Mouse (Mus musculus) stomach, postnatal 0 days (tissue): Measurements from ENCODE around the gene Klhl9. TPM values are rescaled to one million over a fixed set of nuclear protein-coding genes. Genes with fewer than 3 reads are reported as not detected.

Source experiments
- ATAC-seq: fragments of 200-750 bp; cut with Nextera tagmentation; 2 replicates; pipeline ENCODE4 v1.8.0; 2017; ENCODE audit not compliant: low FRiP score, low TSS enrichment
- DNase-seq: peaks from one replicate; pipeline ENCODE4 v3.0.0-alpha.2; 2016; ENCODE audit warnings: low spot score
- H3K27ac ChIP-seq: fragments of 300-500 bp; sonication (generic); replicated peaks from 2 replicates; pipeline ENCODE4 v1.5.1; 2014; ENCODE audit warnings: mild to moderate bottlenecking, control low read depth
- H3K27me3 ChIP-seq: fragments of 300-500 bp; sonication (generic); 2 replicates; pipeline ENCODE4 v1.6.1; 2014; ENCODE audit warnings: low read length; ENCODE audit not compliant: control insufficient read depth, insufficient read depth
- H3K36me3 ChIP-seq: fragments of 300-500 bp; sonication (generic); 2 replicates; pipeline ENCODE4 v1.6.1; 2014; ENCODE audit warnings: low read length, mixed read lengths; ENCODE audit not compliant: control insufficient read depth, insufficient read depth
- H3K4me1 ChIP-seq: fragments of 300-500 bp; sonication (generic); replicated peaks from 2 replicates; pipeline ENCODE4 v1.6.1; 2014; ENCODE audit warnings: antibody characterized with exemption; ENCODE audit not compliant: control insufficient read depth, insufficient read depth
- H3K4me2 ChIP-seq: fragments of 300-500 bp; sonication (generic); replicated peaks from 2 replicates; pipeline ENCODE4 v1.6.1; 2014; ENCODE audit warnings: low read depth, mild to moderate bottlenecking, control low read depth, moderate library complexity
- H3K4me3 ChIP-seq: fragments of 300-500 bp; sonication (generic); 2 replicates; pipeline ENCODE4 v1.5.1; 2014; ENCODE audit warnings: low read depth, low read length, control low read depth
- H3K9ac ChIP-seq: fragments of 300-500 bp; sonication (generic); 2 replicates; pipeline ENCODE4 v1.6.1; 2014; ENCODE audit warnings: mild to moderate bottlenecking, low read length, control low read depth, mixed read lengths
- H3K9me3 ChIP-seq: fragments of 300-500 bp; sonication (generic); 2 replicates; pipeline ENCODE4 v1.6.1; 2016; ENCODE audit warnings: low read length; ENCODE audit not compliant: control insufficient read depth
- CTCF ChIP-seq: IDR thresholded peaks from 2 replicates; pipeline ENCODE4 v1.5.1; 2016; ENCODE audit warnings: antibody characterized with exemption, low read depth, mild to moderate bottlenecking, moderate library complexity
- EP300 ChIP-seq: optimal IDR thresholded peaks from 2 replicates; pipeline ENCODE3; 2016; ENCODE audit warnings: antibody characterized with exemption
- WGBS: fragments of 180-500 bp; shearing (Covaris S2); extraction: QIAGEN DNeasy Blood & Tissue Kit; methylation state at CpG from one replicate; pipeline ENCODE4 v1.1.7; 2014; 5-methylcytosine and 5-hydroxymethylcytosine counted together
- polyA plus RNA-seq: library from polyadenylated mRNA; unstranded; fragments of >200 nt; fragmentation: Nextera tagmentation; extraction: Ambion mirVana; gene quantifications from 2 replicates; pipeline ENCODE4 v1.2.1, GENCODE M21; 2015

The Klhl9 gene
- polyA plus RNA-seq, 1 experiment from 2014 or later, result 40.6 TPM

- WGBS, result 66% methylated on average over 1 of the region's 1 CpGs
- ATAC-seq, result no peak
- no peak overlapping the region for H3K4me2 ChIP-seq
Observed at GRCm38 (mm10) chr4:88692537-88692936, 29.7 kb downstream of the Klhl9 start.

GRCm38 (mm10) chr4:88691259-88691658 lies 31.0 kb downstream of the Klhl9 start, which contains the start of gene Ifnab:
TSS of gene Ifnab (minus strand) at chr4:88691359.
- no peak within 1 kb of the TSS for H3K27ac ChIP-seq
- ATAC-seq (no peak), DNase-seq (no peak)
- no peak within 1 kb of the TSS for H3K4me3 ChIP-seq
- H3K4me1 ChIP-seq, result no peaks in the 10 kb centered on the region
- no peak within 1 kb of the TSS for H3K9ac ChIP-seq
- H3K36me3 ChIP-seq, result no peaks in the 10 kb centered on the region
- WGBS, result 61% methylated on average over 2 of the region's 2 CpGs
- TF ChIP-seq EP300, result no peak
- no peak for TF ChIP-seq CTCF
- no peaks in the 10 kb centered on the region for H3K27me3 ChIP-seq
- H3K4me2 ChIP-seq, result no peak within 1 kb of the TSS
- H3K9me3 ChIP-seq, result no peaks in the 10 kb centered on the region

More at GRCm38 (mm10) chr4:88692537-88692936, 29.7 kb downstream of the Klhl9 start:
- H3K4me1 ChIP-seq, result no peaks in the 10 kb centered on the region
- no peaks in the 10 kb centered on the region for H3K36me3 ChIP-seq
- no peak overlapping the region for H3K4me3 ChIP-seq
- no peak overlapping the region for H3K9ac ChIP-seq
- H3K27ac ChIP-seq, result no peak overlapping the region
- TF ChIP-seq CTCF, result no peak
- no peak for DNase-seq
- no peaks in the 10 kb centered on the region for H3K27me3 ChIP-seq
- H3K9me3 ChIP-seq, result no peaks in the 10 kb centered on the region

GRCm38 (mm10) chr4:88683812-88684211 lies 38.5 kb downstream of the Klhl9 start, which contains the start of gene Ifna2:
TSS of gene Ifna2 (minus strand) at chr4:88683912.
- no peak within 1 kb of the TSS for H3K27ac ChIP-seq
- 77% methylated on average over 1 of the region's 1 CpGs for WGBS
- no peaks in the 10 kb centered on the region for H3K4me1 ChIP-seq
- no peak within 1 kb of the TSS for H3K4me3 ChIP-seq
- no peak within 1 kb of the TSS for H3K9ac ChIP-seq
- no peaks in the 10 kb centered on the region for H3K9me3 ChIP-seq
- TF ChIP-seq EP300 (no peak), CTCF (no peak)
- DNase-seq (no peak), ATAC-seq (no peak)
- no peaks in the 10 kb centered on the region for H3K36me3 ChIP-seq
- no peaks in the 10 kb centered on the region for H3K27me3 ChIP-seq
- H3K4me2 ChIP-seq, result no peak within 1 kb of the TSS

- H3K4me1 ChIP-seq, result no peaks in the 10 kb centered on the region
- WGBS, result 31% methylated on average over 3 of the region's 3 CpGs
- H3K9ac ChIP-seq, result no peak overlapping the region
- ATAC-seq (no peak), DNase-seq (no peak)
- no peak overlapping the region for H3K27ac ChIP-seq
- H3K4me3 ChIP-seq, result no peak overlapping the region
- H3K36me3 ChIP-seq, result no peaks in the 10 kb centered on the region
- no peaks in the 10 kb centered on the region for H3K9me3 ChIP-seq
- no peak overlapping the region for H3K4me2 ChIP-seq
- TF ChIP-seq EP300 (no peak), CTCF (no peak)
- H3K27me3 ChIP-seq, result no peaks in the 10 kb centered on the region
Observed at GRCm38 (mm10) chr4:88681353-88681752, 40.9 kb downstream of the Klhl9 start.

- Histone ChIP-seq H3K36me3 (no peaks in the 10 kb centered on the region), H3K4me2 (no peak overlapping the region)
- 38% methylated on average over 8 of the region's 8 CpGs for WGBS
Observed at GRCm38 (mm10) chr4:88680362-88680761, 41.9 kb downstream of the Klhl9 start.

GRCm38 (mm10) chr4:88676824-88677223 lies 45.4 kb downstream of the Klhl9 start, which contains the start of gene Ifna16:
TSS of gene Ifna16 (minus strand) at chr4:88676924.
- no peaks in the 10 kb centered on the region for H3K9me3 ChIP-seq
- DNase-seq, result no peak
- ATAC-seq, result no peak
- no peaks in the 10 kb centered on the region for H3K27me3 ChIP-seq
- no peak within 1 kb of the TSS for H3K27ac ChIP-seq
- no peak within 1 kb of the TSS for H3K4me2 ChIP-seq
- TF ChIP-seq CTCF (no peak), EP300 (no peak)
- H3K4me3 ChIP-seq, result no peak within 1 kb of the TSS
- H3K36me3 ChIP-seq, result no peaks in the 10 kb centered on the region
- H3K4me1 ChIP-seq, result no peaks in the 10 kb centered on the region
- WGBS, result 80% methylated on average over 1 of the region's 1 CpGs
- H3K9ac ChIP-seq, result no peak within 1 kb of the TSS

More at GRCm38 (mm10) chr4:88680362-88680761, 41.9 kb downstream of the Klhl9 start:
- no peaks in the 10 kb centered on the region for H3K4me1 ChIP-seq
- peak; percentile 30 for DNase-seq
- no peak overlapping the region for H3K9ac ChIP-seq
- H3K27me3 ChIP-seq, result no peaks in the 10 kb centered on the region
- H3K4me3 ChIP-seq, result no peak overlapping the region
- TF ChIP-seq CTCF, result peak; percentile 74
- no peak for TF ChIP-seq EP300
- no peak overlapping the region for H3K27ac ChIP-seq
- no peak for ATAC-seq
- no peaks in the 10 kb centered on the region for H3K9me3 ChIP-seq

Other genes with a start within 250 kb of the Klhl9 start
- gene Ifnb1, start 199.7 kb downstream of the Klhl9 start, polyA plus RNA-seq, result not detected in 2 replicates
- not detected in 2 replicates for gene Ifna15, start 164.2 kb downstream of the Klhl9 start, polyA plus RNA-seq
- gene Ifna14, start 150.7 kb downstream of the Klhl9 start, polyA plus RNA-seq, result not detected in 2 replicates
- not detected in 2 replicates for gene Ifna9, start 130.1 kb downstream of the Klhl9 start, polyA plus RNA-seq
- not detected in 2 replicates for gene Ifna12, start 119.1 kb downstream of the Klhl9 start, polyA plus RNA-seq
- not detected in 2 replicates for gene C87499, start 88.1 kb downstream of the Klhl9 start, polyA plus RNA-seq
- not detected in 2 replicates for gene Ifna13, start 78.0 kb downstream of the Klhl9 start, polyA plus RNA-seq
- not detected in 2 replicates for gene Ifna16, start 45.5 kb downstream of the Klhl9 start, polyA plus RNA-seq
- not detected in 2 replicates for gene Ifna2, start 38.6 kb downstream of the Klhl9 start, polyA plus RNA-seq
- not detected in 2 replicates for gene Ifnab, start 31.1 kb downstream of the Klhl9 start, polyA plus RNA-seq
- gene Gm26566, start 660 bp downstream of the Klhl9 start, polyA plus RNA-seq, result 0.19 and 0.51 TPM in 2 replicates
- not detected in 2 replicates for gene Gm13271, start 32.4 kb upstream of the Klhl9 start, polyA plus RNA-seq
- 0.21 and 0.24 TPM in 2 replicates for gene Gm13283, start 37.7 kb upstream of the Klhl9 start, polyA plus RNA-seq
- 0.55 TPM in 1 of 2 replicates, not detected in the other for gene Gm13290, start 51.4 kb upstream of the Klhl9 start, polyA plus RNA-seq
- not detected in 2 replicates for gene Gm13289, start 54.5 kb upstream of the Klhl9 start, polyA plus RNA-seq
- gene Gm13272, start 57.4 kb upstream of the Klhl9 start, polyA plus RNA-seq, result not detected in 2 replicates
- gene Ifnz, start 59.7 kb upstream of the Klhl9 start, polyA plus RNA-seq, result 0.25 and 0.47 TPM in 2 replicates
- 0.45 TPM in 1 of 2 replicates, not detected in the other for gene Gm13276, start 63.2 kb upstream of the Klhl9 start, polyA plus RNA-seq
- gene Gm13277, start 66.2 kb upstream of the Klhl9 start, polyA plus RNA-seq, result not detected in 2 replicates
- not detected in 2 replicates for gene Gm13278, start 69.1 kb upstream of the Klhl9 start, polyA plus RNA-seq
- not detected in 2 replicates for gene Gm13275, start 72.0 kb upstream of the Klhl9 start, polyA plus RNA-seq
- gene Gm13279, start 74.9 kb upstream of the Klhl9 start, polyA plus RNA-seq, result not detected in 2 replicates
- 0.92 and 1.3 TPM in 2 replicates for gene Gm13285, start 77.2 kb upstream of the Klhl9 start, polyA plus RNA-seq
- not detected in 2 replicates for gene Gm13287, start 80.8 kb upstream of the Klhl9 start, polyA plus RNA-seq
- gene Gm13288, start 83.1 kb upstream of the Klhl9 start, polyA plus RNA-seq, result not detected in 2 replicates
- not detected in 2 replicates for gene Ifna7, start 93.8 kb upstream of the Klhl9 start, polyA plus RNA-seq
- not detected in 2 replicates for gene Ifna11, start 97.5 kb upstream of the Klhl9 start, polyA plus RNA-seq
- gene Ifna6, start 105.0 kb upstream of the Klhl9 start, polyA plus RNA-seq, result not detected in 2 replicates
- not detected in 2 replicates for gene Ifna5, start 113.1 kb upstream of the Klhl9 start, polyA plus RNA-seq
- not detected in 2 replicates for gene Ifna4, start 119.4 kb upstream of the Klhl9 start, polyA plus RNA-seq
- not detected in 2 replicates for gene Ifna1, start 127.6 kb upstream of the Klhl9 start, polyA plus RNA-seq
- gene Ifne, start 157.7 kb upstream of the Klhl9 start, polyA plus RNA-seq, result 0.85 and 1.1 TPM in 2 replicates